In the genomic region with DNA sequence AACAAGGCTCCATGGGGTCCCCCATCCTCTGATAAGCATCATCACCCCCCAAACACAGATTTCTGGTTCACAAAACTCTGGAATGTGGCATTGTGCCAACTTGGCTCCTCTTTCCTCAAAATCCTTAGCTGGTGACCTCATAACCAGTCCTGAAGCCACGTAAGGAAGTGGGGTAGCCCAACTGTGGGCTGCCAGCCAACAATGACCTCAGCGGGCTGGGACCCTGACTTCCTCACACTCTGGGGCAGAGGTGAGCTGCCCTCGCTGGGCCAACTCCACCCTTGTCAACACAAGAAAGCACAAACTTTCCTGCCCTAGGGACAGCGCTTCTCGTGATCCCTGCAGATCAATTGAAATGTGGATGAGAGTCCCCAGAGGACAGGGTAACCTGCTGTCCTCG, we compare ENCODE assay signal across 9 mouse cellular contexts. TPM values are rescaled to one million over a fixed set of nuclear protein-coding genes. Genes with fewer than 3 reads are reported as not detected.
DNase-seq lines count a peak whose midpoint lies in the region; ATAC-seq and TF ChIP-seq lines count a peak whose summit lies in the region.
"Had no signal": no experiment of that assay in that cellular context is flagged by ENCODE, and none has a peak within 500 bp of the region (broad histone marks: within the 10 kb centered on the region; RNA-seq: fewer than 3 reads in every experiment).

No protein-coding gene starts in this region.

- H3K27ac ChIP-seq in MEL (ENCODE audit: control insufficient read depth, low read depth, low read length) = no peak overlapping the region
- H3K27ac ChIP-seq in intestine, postnatal 0 days (ENCODE audit: low read depth, low read length) = no peak overlapping the region
- H3K27ac ChIP-seq in thymus, adult 2 months (ENCODE audit: control insufficient read depth, insufficient read depth, low read length) = no peak overlapping the region
- H3K27ac ChIP-seq: neural tube, embryonic 12.5 days had no signal

- no peak for TF ChIP-seq RAD21 in MEL (IDR thresholded peaks at IDR 0.05; ENCODE audit: low read depth, low read length)

- TF ChIP-seq POLR2A in MEL (IDR thresholded peaks at IDR 0.05; ENCODE audit: control insufficient read depth in 1 of 2, insufficient read depth in 1 of 2, low read depth in 1 of 2, low read length in 2 of 2, poor library complexity in 1 of 2) = no peak
- TF ChIP-seq POLR2A in thymus, adult 2 months (IDR thresholded peaks at IDR 0.05; ENCODE audit: control insufficient read depth, extremely low read depth, insufficient read depth, low read length, poor library complexity) = no peak

- DNase-seq in MEL (ENCODE audit: low read depth, low spot score) = no peak
- DNase-seq in adrenal gland, postnatal 14 days = peak; percentile 74
- DNase-seq in heart, postnatal 10 days = peak; percentile 86 to 89
- peak; percentile 86 to 90 for DNase-seq in lung, adult 18-20 months
- no peak for DNase-seq in thymus, adult 2 months
- DNase-seq in right cerebral cortex, adult 2 months (ENCODE audit: low spot score in 2 of 2) = no peak

- no peak for TF ChIP-seq CTCF in MEL (IDR thresholded peaks at IDR 0.05 in 2 of 3, conservative IDR thresholded peaks at IDR 0.05 in 1 of 3; ENCODE audit: control insufficient read depth in 1 of 3, insufficient read depth in 1 of 3, low read depth in 2 of 3, low read length in 3 of 3, poor library complexity in 1 of 3, severe bottlenecking in 1 of 3)
- TF ChIP-seq CTCF in intestine, postnatal 0 days (IDR thresholded peaks at IDR 0.05; ENCODE audit: low read depth) = no peak
- TF ChIP-seq CTCF in thymus, adult 2 months (IDR thresholded peaks at IDR 0.05; ENCODE audit: borderline replicate concordance, control insufficient read depth, extremely low read depth, insufficient read depth, low read length, poor library complexity) = no peak

- no peaks in the 10 kb centered on the region; the same call in 1 of the 2 replicates for H3K79me2 ChIP-seq in MEL (ENCODE audit: control insufficient read depth, insufficient read depth, low read length, poor library complexity)

- 0 out of 4 replicates have a peak, but pooled peaks of 1 of the 2 experiments have one; percentile 12 for TF ChIP-seq EP300 in MEL (IDR thresholded peaks at IDR 0.05; ENCODE audit: low read depth in 1 of 2, low read length in 2 of 2)

- WGBS in intestine, postnatal 0 days = 55% methylated on average over 6 of the region's 6 CpGs
- 56% methylated on average over 6 of the region's 6 CpGs for WGBS in thymus, adult 2 months

- intact Hi-C loops in heart, postnatal 10 days (cut with DNase I) = no loop called here

- no peak overlapping the region for H3K4me2 ChIP-seq in intestine, postnatal 0 days (replicated peaks; ENCODE audit: low read depth)
- H3K4me2 ChIP-seq: neural tube, embryonic 12.5 days had no signal

- no peak for ATAC-seq in frontal cortex, adult (ENCODE audit: low TSS enrichment)
- ATAC-seq in intestine, postnatal 0 days = no peak

- no peaks in the 10 kb centered on the region for H3K9me3 ChIP-seq in MEL (replicated peaks; ENCODE audit: insufficient read depth, low read length)
- no peaks in the 10 kb centered on the region for H3K9me3 ChIP-seq in intestine, postnatal 0 days (ENCODE audit: control insufficient read depth)
- H3K9me3 ChIP-seq: neural tube, embryonic 12.5 days had no signal

- no peak overlapping the region for H3K9ac ChIP-seq in MEL (ENCODE audit: control insufficient read depth, low read depth, low read length, poor library complexity, severe bottlenecking)
- no peak overlapping the region for H3K9ac ChIP-seq in intestine, postnatal 0 days (ENCODE audit: low read depth, low read length)
- H3K9ac ChIP-seq: neural tube, embryonic 12.5 days had no signal

- no peaks in the 10 kb centered on the region for H3K27me3 ChIP-seq in MEL (ENCODE audit: control insufficient read depth in 1 of 2, insufficient read depth in 2 of 2, low read length in 2 of 2)
- H3K27me3 ChIP-seq in intestine, postnatal 0 days (replicated peaks; ENCODE audit: control insufficient read depth, insufficient read depth, low read length) = no peaks in the 10 kb centered on the region
- H3K27me3 ChIP-seq in thymus, adult 2 months (ENCODE audit: control insufficient read depth, insufficient read depth, low read length) = no peaks in the 10 kb centered on the region

- H3K4me3 ChIP-seq in MEL (ENCODE audit: control insufficient read depth in 1 of 2, insufficient read depth in 1 of 2, low read depth in 2 of 2, low read length in 2 of 2) = no peak overlapping the region
- H3K4me3 ChIP-seq in intestine, postnatal 0 days (ENCODE audit: low read depth, low read length) = no peak overlapping the region
- H3K4me3 ChIP-seq in thymus, adult 2 months (ENCODE audit: control insufficient read depth, insufficient read depth, low read length) = no peak overlapping the region
- H3K4me3 ChIP-seq: neural tube, embryonic 12.5 days had no signal

- 0 out of 4 replicates have a peak, but pooled peaks cover 0 to 6% of the 10 kb centered on the region in 2 experiments for H3K36me3 ChIP-seq in MEL (ENCODE audit: control insufficient read depth in 1 of 2, insufficient read depth in 2 of 2, low read length in 2 of 2)
- H3K36me3 ChIP-seq in intestine, postnatal 0 days (ENCODE audit: control insufficient read depth, insufficient read depth) = no peaks in the 10 kb centered on the region
- no peaks in the 10 kb centered on the region for H3K36me3 ChIP-seq in thymus, adult 2 months (ENCODE audit: control insufficient read depth, insufficient read depth, low read length)
- H3K36me3 ChIP-seq: neural tube, embryonic 12.5 days had no signal

- H3K4me1 ChIP-seq in MEL (ENCODE audit: control insufficient read depth in 1 of 2, insufficient read depth in 2 of 2, low read length in 2 of 2) = peaks cover 6 to 21% of the 10 kb centered on the region in 2 experiments
- 0 out of 2 replicates have a peak, but pooled peaks cover 2% of the 10 kb centered on the region for H3K4me1 ChIP-seq in intestine, postnatal 0 days (replicated peaks; ENCODE audit: control insufficient read depth, insufficient read depth, low read length)
- peaks cover 16% of the 10 kb centered on the region for H3K4me1 ChIP-seq in thymus, adult 2 months (replicated peaks; ENCODE audit: control insufficient read depth, insufficient read depth, low read length)

TF ChIP-seq in MEL, 35 proteins besides CTCF, POLR2A, EP300 and RAD21:
- TF ChIP-seq NRF1 (IDR thresholded peaks at IDR 0.05; ENCODE audit: insufficient read depth, low read depth, low read length, poor library complexity, severe bottlenecking) (no peak), ETS1 (IDR thresholded peaks at IDR 0.05; ENCODE audit: low read depth, low read length) (peak; percentile 52; the same call in 1 of the 2 replicates)

RNA-seq across cellular contexts. Expression of a gene that starts 1.8 kb away (rescaled TPM):
- total RNA-seq in MEL (2012; rRNA removed) = 0.15 and 1.8 TPM in 2 replicates
- under 1 TPM in 1 of 2 experiments, not detected in 1; 0.63 TPM for polyA plus RNA-seq in MEL (2012; ENCODE audit: insufficient read depth in 1 of 2, insufficient read length in 2 of 2, low read depth in 1 of 2, low replicate concordance in 2 of 2, missing spikeins in 1 of 2)
- 0.79 and 1.0 TPM in 2 replicates for total RNA-seq in adrenal gland, postnatal 14 days (2021)
- total RNA-seq in heart, postnatal 10 days (2021) = 1 to 10 TPM in 1 of 2 experiments, under 1 TPM in 1; 0.86 to 1.1 TPM
- polyA plus RNA-seq in intestine, postnatal 0 days (2015; fragmentation: Nextera tagmentation; extraction: Ambion mirVana) = 1.7 and 1.9 TPM in 2 replicates
- 6.7 and 7.5 TPM in 2 replicates for polyA plus RNA-seq in thymus, adult 2 months (2012; rRNA removed)
- polyA plus RNA-seq: neural tube, embryonic 12.5 days had no signal

RNA-seq across cellular contexts. Expression of a gene that starts 18.1 kb away (rescaled TPM):
- total RNA-seq in MEL (2012; rRNA removed) = 0.20 and 0.39 TPM in 2 replicates
- 1 to 10 TPM in 1 of 2 experiments, not detected in 1; 1.1 TPM for polyA plus RNA-seq in MEL (2012; ENCODE audit: insufficient read depth in 1 of 2, insufficient read length in 2 of 2, low read depth in 1 of 2, low replicate concordance in 2 of 2, missing spikeins in 1 of 2)
- 1.6 and 2.0 TPM in 2 replicates for total RNA-seq in adrenal gland, postnatal 14 days (2021)
- total RNA-seq in heart, postnatal 10 days (2021) = 1 to 10 TPM; 1.1 to 1.6 TPM
- polyA plus RNA-seq in intestine, postnatal 0 days (2015; fragmentation: Nextera tagmentation; extraction: Ambion mirVana) = 2.1 and 2.2 TPM in 2 replicates
- polyA plus RNA-seq in thymus, adult 2 months (2012; rRNA removed) = 15.3 and 18.5 TPM in 2 replicates

RNA-seq across cellular contexts. Expression of a gene that starts 25.4 kb away (rescaled TPM):
- 80.2 and 84.9 TPM in 2 replicates for total RNA-seq in MEL (2012; rRNA removed)
- 100 to 1,000 TPM in 1 of 2 experiments, not detected in 1; 212 TPM for polyA plus RNA-seq in MEL (2012; ENCODE audit: insufficient read depth in 1 of 2, insufficient read length in 2 of 2, low read depth in 1 of 2, low replicate concordance in 2 of 2, missing spikeins in 1 of 2)
- total RNA-seq in adrenal gland, postnatal 14 days (2021) = 84.4 and 102 TPM in 2 replicates
- 10 to 100 TPM; 54.7 to 55.6 TPM for total RNA-seq in heart, postnatal 10 days (2021)
- 63.2 and 65.3 TPM in 2 replicates for polyA plus RNA-seq in intestine, postnatal 0 days (2015; fragmentation: Nextera tagmentation; extraction: Ambion mirVana)
- polyA plus RNA-seq in thymus, adult 2 months (2012; rRNA removed) = 392 and 506 TPM in 2 replicates

RNA-seq across cellular contexts. Expression of a gene that starts 26.1 kb away (rescaled TPM):
- 12.6 and 13.7 TPM in 2 replicates for total RNA-seq in MEL (2012; rRNA removed)
- polyA plus RNA-seq in MEL (2012; ENCODE audit: insufficient read depth in 1 of 2, insufficient read length in 2 of 2, low read depth in 1 of 2, low replicate concordance in 2 of 2, missing spikeins in 1 of 2) = 10 to 100 TPM in 1 of 2 experiments, not detected in 1; 19.5 TPM
- total RNA-seq in adrenal gland, postnatal 14 days (2021) = 73.1 and 86.5 TPM in 2 replicates
- total RNA-seq in heart, postnatal 10 days (2021) = 10 to 100 TPM; 39.6 to 42.9 TPM
- polyA plus RNA-seq in intestine, postnatal 0 days (2015; fragmentation: Nextera tagmentation; extraction: Ambion mirVana) = 79.0 and 92.1 TPM in 2 replicates
- polyA plus RNA-seq in thymus, adult 2 months (2012; rRNA removed) = 40.7 and 41.9 TPM in 2 replicates

RNA-seq across cellular contexts. Expression of a gene that starts 39.0 kb away (rescaled TPM):
- total RNA-seq in MEL (2012; rRNA removed) = 152 and 172 TPM in 2 replicates
- 1,000 to 10,000 TPM in 1 of 2 experiments, 100 to 1,000 TPM in 1; 514 to 2,024 TPM for polyA plus RNA-seq in MEL (2012; ENCODE audit: insufficient read depth in 1 of 2, insufficient read length in 2 of 2, low read depth in 1 of 2, low replicate concordance in 2 of 2, missing spikeins in 1 of 2)
- total RNA-seq in adrenal gland, postnatal 14 days (2021) = 76.0 and 78.6 TPM in 2 replicates
- 10 to 100 TPM; 82.8 to 94.1 TPM for total RNA-seq in heart, postnatal 10 days (2021)
- 181 and 182 TPM in 2 replicates for polyA plus RNA-seq in intestine, postnatal 0 days (2015; fragmentation: Nextera tagmentation; extraction: Ambion mirVana)
- 192 and 199 TPM in 2 replicates for polyA plus RNA-seq in thymus, adult 2 months (2012; rRNA removed)

Comparison
In these comparisons a context has a peak if more than half of its experiments do, and no peak if none do; other contexts are left out.
1. DNase-seq: peak in adrenal gland, postnatal 14 days (single experiment), heart, postnatal 10 days (2 of 2) and lung, adult 18-20 months (2 of 2); none in MEL (single experiment), thymus, adult 2 months (single experiment) and right cerebral cortex, adult 2 months (0 of 2).